17 mouse cellular contexts compared by ENCODE assay signal in genomic region chr17:34177179-34177578, GRCm38 (mm10). TPM values are rescaled to one million over a fixed set of nuclear protein-coding genes. Genes with fewer than 3 reads are reported as not detected.
DNase-seq lines count a peak whose midpoint lies in the region; ATAC-seq and TF ChIP-seq lines count a peak whose summit lies in the region.
"Had no signal": no experiment of that assay in that cellular context is flagged by ENCODE, and none has a peak within 500 bp of the region (broad histone marks: within the 10 kb centered on the region; RNA-seq: fewer than 3 reads in every experiment).

No protein-coding gene starts in this region.

- peak; percentile 44 for TF ChIP-seq CTCF in forebrain, postnatal 0 days (IDR thresholded peaks at IDR 0.05; ENCODE audit: low read depth)
- TF ChIP-seq CTCF in liver, embryonic 14.5 days (IDR thresholded peaks at IDR 0.05; ENCODE audit: low read depth) = peak; percentile 53; the same call in 1 of the 2 replicates
- TF ChIP-seq CTCF in brain, embryonic 14.5 days (IDR thresholded peaks at IDR 0.05; ENCODE audit: borderline replicate concordance, extremely low read depth, insufficient read depth, insufficient read length) = peak; percentile 24; the same call in 1 of the 2 replicates

- no peaks in the 10 kb centered on the region for H3K36me3 ChIP-seq in forebrain, postnatal 0 days (ENCODE audit: insufficient read depth)
- H3K36me3 ChIP-seq in forebrain, embryonic 11.5 days (ENCODE audit: control insufficient read depth, insufficient read depth, low read length) = no peaks in the 10 kb centered on the region
- no peaks in the 10 kb centered on the region for H3K36me3 ChIP-seq in liver, embryonic 14.5 days (replicated peaks; ENCODE audit: control insufficient read depth, insufficient read depth, low read depth)
- no peaks in the 10 kb centered on the region for H3K36me3 ChIP-seq in liver, embryonic 11.5 days (ENCODE audit: control insufficient read depth, insufficient read depth, low read length)
- H3K36me3 ChIP-seq: kidney, embryonic 15.5 days; midbrain, embryonic 10.5 days; stomach, embryonic 15.5 days had no signal

- H3K4me2 ChIP-seq in forebrain, postnatal 0 days (ENCODE audit: low read depth) = no peak overlapping the region
- H3K4me2 ChIP-seq in forebrain, embryonic 11.5 days (ENCODE audit: low read depth, low read length, severe bottlenecking) = no peak overlapping the region
- no peak overlapping the region for H3K4me2 ChIP-seq in liver, embryonic 14.5 days (ENCODE audit: low read depth)
- no peak overlapping the region for H3K4me2 ChIP-seq in liver, embryonic 11.5 days
- H3K4me2 ChIP-seq: forebrain, embryonic 13.5 days; kidney, embryonic 15.5 days; stomach, embryonic 15.5 days had no signal

- TF ChIP-seq POLR2A in brain, embryonic 14.5 days (IDR thresholded peaks at IDR 0.05; ENCODE audit: borderline replicate concordance, extremely low read depth, insufficient read depth, insufficient read length, poor library complexity, severe bottlenecking) = no peak

- no peaks in the 10 kb centered on the region for H3K4me1 ChIP-seq in forebrain, postnatal 0 days (ENCODE audit: insufficient read depth)
- no peaks in the 10 kb centered on the region for H3K4me1 ChIP-seq in forebrain, embryonic 11.5 days (replicated peaks; ENCODE audit: control insufficient read depth, insufficient read depth, low read length)
- H3K4me1 ChIP-seq in liver, embryonic 14.5 days (replicated peaks; ENCODE audit: control insufficient read depth in 2 of 2, insufficient read depth in 2 of 2, low read length in 1 of 2) = peaks cover 0 to 4% of the 10 kb centered on the region in 2 experiments; a peak in 1 of 4 replicates
- no peaks in the 10 kb centered on the region for H3K4me1 ChIP-seq in liver, embryonic 11.5 days (replicated peaks; ENCODE audit: control insufficient read depth, insufficient read depth, low read length)
- H3K4me1 ChIP-seq: forebrain, embryonic 13.5 days; kidney, embryonic 15.5 days; midbrain, embryonic 10.5 days; stomach, embryonic 15.5 days had no signal

- no peaks in the 10 kb centered on the region for H3K27me3 ChIP-seq in forebrain, postnatal 0 days (ENCODE audit: insufficient read depth, low read length)
- H3K27me3 ChIP-seq in forebrain, embryonic 11.5 days (ENCODE audit: control insufficient read depth, insufficient read depth, low read length) = no peaks in the 10 kb centered on the region
- H3K27me3 ChIP-seq in liver, embryonic 14.5 days (ENCODE audit: control insufficient read depth, insufficient read depth, low read length) = no peaks in the 10 kb centered on the region
- peaks cover 2% of the 10 kb centered on the region; the same call in 1 of the 2 replicates for H3K27me3 ChIP-seq in liver, embryonic 11.5 days (replicated peaks; ENCODE audit: control insufficient read depth, insufficient read depth, low read length)
- H3K27me3 ChIP-seq: stomach, embryonic 15.5 days had no signal

- TF ChIP-seq EP300 in liver, embryonic 14.5 days (IDR thresholded peaks at IDR 0.05; ENCODE audit: low read depth) = no peak

- H3K4me3 ChIP-seq in forebrain, postnatal 0 days (ENCODE audit: low read depth, low read length) = no peak overlapping the region
- H3K4me3 ChIP-seq in forebrain, embryonic 11.5 days (ENCODE audit: low read depth, low read length) = no peak overlapping the region
- no peak overlapping the region for H3K4me3 ChIP-seq in liver, embryonic 14.5 days (ENCODE audit: insufficient read depth in 1 of 2, low read depth in 2 of 2, low read length in 2 of 2)
- H3K4me3 ChIP-seq in liver, embryonic 11.5 days (ENCODE audit: low read depth, low read length) = no peak overlapping the region
- H3K4me3 ChIP-seq: forebrain, embryonic 13.5 days; kidney, embryonic 15.5 days; midbrain, embryonic 10.5 days; stomach, embryonic 15.5 days had no signal

- ATAC-seq in forebrain, postnatal 0 days = no peak
- no peak for ATAC-seq in forebrain, embryonic 11.5 days (replicated peaks; ENCODE audit: low FRiP score)
- no peak for ATAC-seq in liver, embryonic 14.5 days (ENCODE audit: insufficient read depth)
- no peak for ATAC-seq in liver, embryonic 11.5 days (replicated peaks; ENCODE audit: low FRiP score)
- ATAC-seq: forebrain, embryonic 13.5 days; inflammation-experienced regulatory T-cells, adult 6 months had no signal

- no peaks in the 10 kb centered on the region for H3K9me3 ChIP-seq in forebrain, postnatal 0 days (ENCODE audit: low read length)
- peaks cover 4% of the 10 kb centered on the region; the same call in 1 of the 2 replicates for H3K9me3 ChIP-seq in forebrain, embryonic 11.5 days (ENCODE audit: control insufficient read depth, low read length)
- H3K9me3 ChIP-seq in liver, embryonic 14.5 days (ENCODE audit: control insufficient read depth, low read length) = no peaks in the 10 kb centered on the region; the same call in 1 of the 2 replicates
- peaks cover 8% of the 10 kb centered on the region; the same call in 1 of the 2 replicates for H3K9me3 ChIP-seq in liver, embryonic 11.5 days (ENCODE audit: control insufficient read depth, low read length)
- H3K9me3 ChIP-seq: stomach, embryonic 15.5 days had no signal

- 72% methylated on average over 4 of the region's 4 CpGs for WGBS in forebrain, postnatal 0 days
- WGBS in forebrain, embryonic 11.5 days = 71% methylated on average over 4 of the region's 4 CpGs
- WGBS in liver, embryonic 14.5 days (ENCODE audit: insufficient replicate concordance) = 53% methylated on average over 4 of the region's 4 CpGs
- 62% methylated on average over 4 of the region's 4 CpGs for WGBS in liver, embryonic 11.5 days

- no peak overlapping the region for H3K27ac ChIP-seq in forebrain, postnatal 0 days (ENCODE audit: low read depth, low read length)
- no peak overlapping the region for H3K27ac ChIP-seq in forebrain, embryonic 11.5 days (ENCODE audit: low read depth, low read length)
- no peak overlapping the region for H3K27ac ChIP-seq in liver, embryonic 14.5 days
- no peak overlapping the region for H3K27ac ChIP-seq in liver, embryonic 11.5 days (ENCODE audit: low read depth, low read length)
- H3K27ac ChIP-seq: forebrain, embryonic 13.5 days; kidney, embryonic 15.5 days; midbrain, embryonic 10.5 days; stomach, embryonic 15.5 days had no signal

- DNase-seq in forebrain, postnatal 0 days = no peak
- DNase-seq in forebrain, embryonic 11.5 days (ENCODE audit: low spot score) = no peak
- no peak for DNase-seq in liver, embryonic 14.5 days (ENCODE audit: low read depth in 3 of 3, low spot score in 3 of 3)
- DNase-seq in liver, embryonic 11.5 days (ENCODE audit: low spot score) = no peak
- DNase-seq in CD4-positive helper T cell, adult 2 months (ENCODE audit: low read depth, low spot score) = peak; percentile 66
- no peak for DNase-seq in brain, embryonic 14.5 days (ENCODE audit: low read depth)
- no peak for DNase-seq in c-Kit-positive CD71-positive TER-119-positive erythroid progenitor cells, embryonic 14.5 days (ENCODE audit: low spot score)
- DNase-seq in heart, adult 11 months = no peak
- DNase-seq: cerebellum, adult 8-10 months; heart, postnatal 14 days; lung, postnatal 14 days; thymus, postnatal 36 days had no signal

- no peak overlapping the region for H3K9ac ChIP-seq in forebrain, postnatal 0 days
- no peak overlapping the region for H3K9ac ChIP-seq in forebrain, embryonic 11.5 days (ENCODE audit: low read length)
- no peak overlapping the region for H3K9ac ChIP-seq in liver, embryonic 14.5 days (replicated peaks)
- no peak overlapping the region for H3K9ac ChIP-seq in liver, embryonic 11.5 days (ENCODE audit: low read depth, low read length)
- H3K9ac ChIP-seq: forebrain, embryonic 13.5 days; kidney, embryonic 15.5 days; stomach, embryonic 15.5 days had no signal

RNA-seq across cellular contexts. Expression of gene Tap1, which starts 10.2 kb away (rescaled TPM):
- total RNA-seq in forebrain, postnatal 0 days (2014; rRNA removed) = 5.2 and 7.5 TPM in 2 replicates
- polyA plus RNA-seq in forebrain, postnatal 0 days (2015; fragmentation: Nextera tagmentation; extraction: Ambion mirVana) = 4.6 and 5.0 TPM in 2 replicates
- 1.6 and 1.7 TPM in 2 replicates for polyA plus RNA-seq in forebrain, embryonic 11.5 days (2014; fragmentation: Nextera tagmentation; extraction: Ambion mirVana)
- polyA plus RNA-seq in liver, embryonic 14.5 days (2012; rRNA removed) = 1.9 TPM in 2 replicates
- 2.0 and 2.5 TPM in 2 replicates for polyA plus RNA-seq in liver, embryonic 14.5 days (2014; fragmentation: Nextera tagmentation; extraction: Ambion mirVana)
- 1.5 and 1.8 TPM in 2 replicates for polyA plus RNA-seq in liver, embryonic 11.5 days (2014; fragmentation: Nextera tagmentation; extraction: Ambion mirVana)
- polyA plus RNA-seq in brain, embryonic 14.5 days (2012; rRNA removed) = 1.8 and 2.1 TPM in 2 replicates

RNA-seq across cellular contexts. Expression of gene Psmb9, which starts 10.4 kb away (rescaled TPM):
- total RNA-seq in forebrain, postnatal 0 days (2014; rRNA removed) = 1.2 and 1.9 TPM in 2 replicates
- 2.0 and 2.3 TPM in 2 replicates for polyA plus RNA-seq in forebrain, postnatal 0 days (2015; fragmentation: Nextera tagmentation; extraction: Ambion mirVana)
- polyA plus RNA-seq in forebrain, embryonic 11.5 days (2014; fragmentation: Nextera tagmentation; extraction: Ambion mirVana) = 0.99 and 1.6 TPM in 2 replicates
- polyA plus RNA-seq in liver, embryonic 14.5 days (2012; rRNA removed) = 3.8 and 5.8 TPM in 2 replicates
- polyA plus RNA-seq in liver, embryonic 14.5 days (2014; fragmentation: Nextera tagmentation; extraction: Ambion mirVana) = 6.0 and 7.5 TPM in 2 replicates
- 2.3 and 4.0 TPM in 2 replicates for polyA plus RNA-seq in liver, embryonic 11.5 days (2014; fragmentation: Nextera tagmentation; extraction: Ambion mirVana)
- 0.86 and 1.1 TPM in 2 replicates for polyA plus RNA-seq in brain, embryonic 14.5 days (2012; rRNA removed)

RNA-seq across cellular contexts. Expression of gene Psmb8, which starts 20.3 kb away (rescaled TPM):
- 1.5 and 2.9 TPM in 2 replicates for total RNA-seq in forebrain, postnatal 0 days (2014; rRNA removed)
- 4.8 and 7.2 TPM in 2 replicates for polyA plus RNA-seq in forebrain, postnatal 0 days (2015; fragmentation: Nextera tagmentation; extraction: Ambion mirVana)
- polyA plus RNA-seq in forebrain, embryonic 11.5 days (2014; fragmentation: Nextera tagmentation; extraction: Ambion mirVana) = 1.5 and 1.6 TPM in 2 replicates
- 9.5 and 11.8 TPM in 2 replicates for polyA plus RNA-seq in liver, embryonic 14.5 days (2012; rRNA removed)
- polyA plus RNA-seq in liver, embryonic 14.5 days (2014; fragmentation: Nextera tagmentation; extraction: Ambion mirVana) = 18.8 and 21.7 TPM in 2 replicates
- polyA plus RNA-seq in liver, embryonic 11.5 days (2014; fragmentation: Nextera tagmentation; extraction: Ambion mirVana) = 8.4 and 10.3 TPM in 2 replicates
- 2.0 and 2.4 TPM in 2 replicates for polyA plus RNA-seq in brain, embryonic 14.5 days (2012; rRNA removed)

RNA-seq across cellular contexts. Expression of gene H2-DMb1, which starts 24.3 kb away (rescaled TPM):
- 0.62 and 2.8 TPM in 2 replicates for total RNA-seq in forebrain, postnatal 0 days (2014; rRNA removed)
- polyA plus RNA-seq in forebrain, postnatal 0 days (2015; fragmentation: Nextera tagmentation; extraction: Ambion mirVana) = 1.5 and 1.7 TPM in 2 replicates
- 0.15 and 0.87 TPM in 2 replicates for polyA plus RNA-seq in forebrain, embryonic 11.5 days (2014; fragmentation: Nextera tagmentation; extraction: Ambion mirVana)
- 1.2 TPM in 2 replicates for polyA plus RNA-seq in liver, embryonic 14.5 days (2012; rRNA removed)
- 0.79 and 0.86 TPM in 2 replicates for polyA plus RNA-seq in liver, embryonic 14.5 days (2014; fragmentation: Nextera tagmentation; extraction: Ambion mirVana)
- 0.19 and 0.43 TPM in 2 replicates for polyA plus RNA-seq in liver, embryonic 11.5 days (2014; fragmentation: Nextera tagmentation; extraction: Ambion mirVana)
- polyA plus RNA-seq in brain, embryonic 14.5 days (2012; rRNA removed) = 0.82 and 1.1 TPM in 2 replicates
- polyA plus RNA-seq: forebrain, embryonic 13.5 days had no signal

RNA-seq across cellular contexts. Expression of gene Tap2, which starts 26.1 kb away (rescaled TPM):
- total RNA-seq in forebrain, postnatal 0 days (2014; rRNA removed) = 1.3 and 1.9 TPM in 2 replicates
- 3.2 and 3.8 TPM in 2 replicates for polyA plus RNA-seq in forebrain, postnatal 0 days (2015; fragmentation: Nextera tagmentation; extraction: Ambion mirVana)
- polyA plus RNA-seq in forebrain, embryonic 11.5 days (2014; fragmentation: Nextera tagmentation; extraction: Ambion mirVana) = 0.11 and 0.41 TPM in 2 replicates
- 2.1 and 2.9 TPM in 2 replicates for polyA plus RNA-seq in liver, embryonic 14.5 days (2012; rRNA removed)
- 3.1 and 4.9 TPM in 2 replicates for polyA plus RNA-seq in liver, embryonic 14.5 days (2014; fragmentation: Nextera tagmentation; extraction: Ambion mirVana)
- polyA plus RNA-seq in liver, embryonic 11.5 days (2014; fragmentation: Nextera tagmentation; extraction: Ambion mirVana) = 6.6 and 7.4 TPM in 2 replicates
- 0.93 and 1.1 TPM in 2 replicates for polyA plus RNA-seq in brain, embryonic 14.5 days (2012; rRNA removed)
